Mouse (Mus musculus) adrenal gland (tissue): ENCODE results near the gene Nipal4.
"Not testable (repeated sequence)": the region's sequence is repeated elsewhere in the genome, so short reads cannot be mapped to it uniquely, and the experiment has no call there.

Experiments
- intact Hi-C: fragments of 180-260 bp; cut with DNase I; formaldehyde crosslinking; loops from one replicate; pipeline ENCODE4 v1.15.1; 2025
- long read RNA-seq, 2 experiments: library from polyadenylated mRNA; unstranded; transcript quantifications; one replicate each; pipeline ENCODE4 v2.0.0; 2020; ENCODE audit warnings: borderline replicate concordance in 1 of 2; ENCODE audit not compliant: insufficient replicate concordance in 1 of 2

The Nipal4 gene
- long read RNA-seq, experiment 1: 0 reads
- long read RNA-seq, experiment 2: 0 reads

- intact Hi-C loops: no loop called here
Observed at GRCm38 (mm10) chr11:46165866-46166585, at the start of gene Nipal4. Nipal4 (minus strand) TSS chr11:46166508.

- intact Hi-C loops: loop anchor here (5.0 kb wide), 4 partner anchors 88 to 258 kb away; partner anchors contain the start of genes Gm12166 and Thg1l
Observed at GRCm38 (mm10) chr11:46215354-46215753, 49.0 kb upstream of the Nipal4 start.

- intact Hi-C loops: loop anchor here (5.0 kb wide), 4 partner anchors 87 to 257 kb away; partner anchors contain the start of genes Gm12166 and Thg1l
Observed at GRCm38 (mm10) chr11:46214368-46215230, 48.3 kb upstream of the Nipal4 start.

GRCm38 (mm10) chr11:46213844-46214243, 47.5 kb upstream of the Nipal4 start:
- intact Hi-C loops: no loop called here

- intact Hi-C loops: no loop called here
Observed at GRCm38 (mm10) chr11:46211858-46212257, 45.5 kb upstream of the Nipal4 start.

- intact Hi-C loops: no loop called here
Observed at GRCm38 (mm10) chr11:46209884-46210283, 43.6 kb upstream of the Nipal4 start.

GRCm38 (mm10) chr11:46205639-46206409, 39.5 kb upstream of the Nipal4 start:
- intact Hi-C loops: no loop called here

- intact Hi-C loops: no loop called here
Observed at GRCm38 (mm10) chr11:46204841-46205240, 38.5 kb upstream of the Nipal4 start.

- intact Hi-C loops: no loop called here
Observed at GRCm38 (mm10) chr11:46202547-46202887, 36.2 kb upstream of the Nipal4 start.

- intact Hi-C loops: no loop called here
Observed at GRCm38 (mm10) chr11:46201636-46202546, 35.6 kb upstream of the Nipal4 start.

GRCm38 (mm10) chr11:46200664-46201063, 34.4 kb upstream of the Nipal4 start:
- intact Hi-C loops: no loop called here

- intact Hi-C loops: no loop called here
Observed at GRCm38 (mm10) chr11:46194175-46194574, 27.9 kb upstream of the Nipal4 start.

GRCm38 (mm10) chr11:46188283-46188682, 22.0 kb upstream of the Nipal4 start:
- intact Hi-C loops: no loop called here

GRCm38 (mm10) chr11:46185486-46185885, 19.2 kb upstream of the Nipal4 start:
- intact Hi-C loops: no loop called here

- intact Hi-C loops: no loop called here
Observed at GRCm38 (mm10) chr11:46184946-46185345, 18.6 kb upstream of the Nipal4 start.

- intact Hi-C loops: not testable (repeated sequence)
Observed at GRCm38 (mm10) chr11:46182031-46182430, 15.7 kb upstream of the Nipal4 start.

GRCm38 (mm10) chr11:46177246-46178043, 11.1 kb upstream of the Nipal4 start:
- intact Hi-C loops: no loop called here

GRCm38 (mm10) chr11:46176155-46176554, 9.8 kb upstream of the Nipal4 start:
- intact Hi-C loops: no loop called here

- intact Hi-C loops: no loop called here
Observed at GRCm38 (mm10) chr11:46172128-46172527, 5.8 kb upstream of the Nipal4 start.

- intact Hi-C loops: no loop called here
Observed at GRCm38 (mm10) chr11:46169908-46170307, 3.6 kb upstream of the Nipal4 start.
